Mouse (Mus musculus) midbrain, embryonic 12.5 days (tissue): Measurements from ENCODE around the gene Chkb. TPM values are rescaled to one million over a fixed set of nuclear protein-coding genes. Genes with fewer than 3 reads are reported as not detected.

Experiments used
- ATAC-seq: fragments of 200-750 bp; cut with Nextera tagmentation; 2 replicates; pipeline ENCODE4 v1.8.0; 2017; ENCODE audit warnings: low read depth, moderate TSS enrichment, moderate library complexity; ENCODE audit not compliant: low FRiP score
- H3K27ac ChIP-seq: fragments of 300-500 bp; sonication (generic); replicated peaks from 2 replicates; pipeline ENCODE4 v1.5.1; 2016; ENCODE audit warnings: mild to moderate bottlenecking
- H3K27me3 ChIP-seq: fragments of 300-500 bp; sonication (generic); 2 replicates; pipeline ENCODE4 v1.6.1; 2016; ENCODE audit warnings: mild to moderate bottlenecking
- H3K36me3 ChIP-seq: fragments of 300-500 bp; sonication (generic); 2 replicates; pipeline ENCODE4 v1.6.1; 2016
- H3K4me1 ChIP-seq: fragments of 300-500 bp; sonication (generic); 2 replicates; pipeline ENCODE4 v1.6.1; 2016
- H3K4me2 ChIP-seq: fragments of 300-500 bp; sonication (generic); replicated peaks from 2 replicates; pipeline ENCODE4 v1.6.1; 2016; ENCODE audit warnings: mild to moderate bottlenecking, moderate library complexity
- H3K4me3 ChIP-seq: fragments of 300-500 bp; sonication (generic); 2 replicates; pipeline ENCODE4 v1.5.1; 2016; ENCODE audit warnings: mild to moderate bottlenecking
- H3K9ac ChIP-seq: fragments of 300-500 bp; sonication (generic); replicated peaks from 2 replicates; pipeline ENCODE4 v1.6.1; 2016; ENCODE audit warnings: mild to moderate bottlenecking, moderate library complexity
- H3K9me3 ChIP-seq: fragments of 300-500 bp; sonication (generic); 2 replicates; pipeline ENCODE4 v1.6.1; 2016; ENCODE audit warnings: mild to moderate bottlenecking
- WGBS: fragments of 180-500 bp; shearing (Covaris S2); methylation state at CpG from one replicate; pipeline ENCODE4 v1.1.7; 2016; 5-methylcytosine and 5-hydroxymethylcytosine counted together
- polyA plus RNA-seq: library from polyadenylated mRNA; unstranded; fragments of >200 nt; fragmentation: Nextera tagmentation; extraction: Ambion mirVana; gene quantifications from 2 replicates; pipeline ENCODE4 v1.2.1, GENCODE M21; 2016

Chkb gene
- polyA plus RNA-seq, 1 experiment from 2014 or later: 67.5 TPM

GRCm38 (mm10) chr15:89426716-89427115 lies 3.0 kb downstream of the Chkb start:
- H3K27me3 ChIP-seq: 0 out of 2 replicates have a peak, but pooled peaks cover 10% of the 10 kb centered on the region
- no peak overlapping the region for H3K4me2 ChIP-seq
- H3K4me1 ChIP-seq: peaks cover 9% of the 10 kb centered on the region
- no peak overlapping the region for H3K4me3 ChIP-seq
- H3K27ac ChIP-seq: no peak overlapping the region
- H3K9ac ChIP-seq: no peak overlapping the region
- ATAC-seq: no peak
- 92% methylated on average over 10 of the region's 10 CpGs for WGBS
- H3K36me3 ChIP-seq: peaks cover 27% of the 10 kb centered on the region
- no peaks in the 10 kb centered on the region for H3K9me3 ChIP-seq

GRCm38 (mm10) chr15:89425711-89426121 lies 4.0 kb downstream of the Chkb start, which contains the start of gene Cpt1b:
Cpt1b (minus strand) TSS chr15:89425863.
- 27% methylated on average over 6 of the region's 6 CpGs for WGBS
- Histone ChIP-seq H3K4me1 (peaks cover 9% of the 10 kb centered on the region), H3K4me2 (no peak within 1 kb of the TSS), H3K9ac (peak within 1 kb of the TSS; percentile 41; the same call in 1 of the 2 replicates), H3K36me3 (peaks cover 27% of the 10 kb centered on the region), H3K9me3 (no peaks in the 10 kb centered on the region), H3K4me3 (no peak within 1 kb of the TSS), H3K27me3 (0 out of 2 replicates have a peak, but pooled peaks cover 10% of the 10 kb centered on the region), H3K27ac (no peak within 1 kb of the TSS)
- no peak for ATAC-seq

GRCm38 (mm10) chr15:89424621-89425020 lies 5.1 kb downstream of the Chkb start:
- Histone ChIP-seq H3K4me2 (no peak overlapping the region), H3K9me3 (no peaks in the 10 kb centered on the region), H3K9ac (no peak overlapping the region), H3K36me3 (peaks cover 37% of the 10 kb centered on the region), H3K4me1 (peaks cover 9% of the 10 kb centered on the region), H3K27me3 (0 out of 2 replicates have a peak, but pooled peaks cover 10% of the 10 kb centered on the region), H3K27ac (no peak overlapping the region), H3K4me3 (no peak overlapping the region)
- 90% methylated on average over 8 of the region's 8 CpGs for WGBS
- no peak for ATAC-seq

GRCm38 (mm10) chr15:89421938-89422337 lies 7.8 kb downstream of the Chkb start:
- WGBS: 96% methylated on average over 9 of the region's 9 CpGs
- H3K9ac ChIP-seq: no peak overlapping the region
- no peak overlapping the region for H3K4me2 ChIP-seq
- H3K4me1 ChIP-seq: no peaks in the 10 kb centered on the region; the same call in 1 of the 2 replicates
- no peak for ATAC-seq
- H3K27ac ChIP-seq: no peak overlapping the region
- 0 out of 2 replicates have a peak, but pooled peaks cover 10% of the 10 kb centered on the region for H3K27me3 ChIP-seq
- H3K4me3 ChIP-seq: no peak overlapping the region
- no peaks in the 10 kb centered on the region for H3K9me3 ChIP-seq
- H3K36me3 ChIP-seq: peaks cover 47% of the 10 kb centered on the region

- no peak overlapping the region for H3K9ac ChIP-seq
- no peak overlapping the region for H3K4me3 ChIP-seq
- no peaks in the 10 kb centered on the region for H3K4me1 ChIP-seq
- H3K36me3 ChIP-seq: peaks cover 28% of the 10 kb centered on the region
- no peak overlapping the region for H3K4me2 ChIP-seq
- WGBS: 91% methylated on average over 8 of the region's 8 CpGs
- no peaks in the 10 kb centered on the region for H3K9me3 ChIP-seq
- no peaks in the 10 kb centered on the region for H3K27me3 ChIP-seq
- H3K27ac ChIP-seq: no peak overlapping the region
- no peak for ATAC-seq
Observed at GRCm38 (mm10) chr15:89415282-89415681, 14.4 kb downstream of the Chkb start.

GRCm38 (mm10) chr15:89410118-89410517 lies 19.6 kb downstream of the Chkb start, which contains the start of gene Syce3:
Syce3 (minus strand) TSS chr15:89410503.
- H3K27me3 ChIP-seq: no peaks in the 10 kb centered on the region
- WGBS: 84% methylated on average over 24 of the region's 24 CpGs
- no peak within 1 kb of the TSS for H3K27ac ChIP-seq
- no peak within 1 kb of the TSS for H3K4me3 ChIP-seq
- ATAC-seq: no peak
- H3K36me3 ChIP-seq: no peaks in the 10 kb centered on the region
- H3K9me3 ChIP-seq: peaks cover 10% of the 10 kb centered on the region
- H3K9ac ChIP-seq: no peak within 1 kb of the TSS
- H3K4me2 ChIP-seq: no peak within 1 kb of the TSS
- no peaks in the 10 kb centered on the region for H3K4me1 ChIP-seq

- no peak overlapping the region for H3K9ac ChIP-seq
- H3K27me3 ChIP-seq: no peaks in the 10 kb centered on the region
- H3K27ac ChIP-seq: no peak overlapping the region
- no peak overlapping the region for H3K4me3 ChIP-seq
- no peak for ATAC-seq
- peaks cover 10% of the 10 kb centered on the region for H3K9me3 ChIP-seq
- no peak overlapping the region for H3K4me2 ChIP-seq
- H3K36me3 ChIP-seq: no peaks in the 10 kb centered on the region
- H3K4me1 ChIP-seq: no peaks in the 10 kb centered on the region
Observed at GRCm38 (mm10) chr15:89406691-89407090, 23.0 kb downstream of the Chkb start.

- WGBS: 87% methylated on average over 10 of the region's 10 CpGs
Observed at GRCm38 (mm10) chr15:89404831-89405623, 24.7 kb downstream of the Chkb start.

GRCm38 (mm10) chr15:89402471-89402870 lies 27.2 kb downstream of the Chkb start:
- H3K27ac ChIP-seq: no peak overlapping the region
- no peak overlapping the region for H3K9ac ChIP-seq
- H3K27me3 ChIP-seq: no peaks in the 10 kb centered on the region
- no peaks in the 10 kb centered on the region for H3K36me3 ChIP-seq
- H3K4me2 ChIP-seq: no peak overlapping the region
- WGBS: 89% methylated on average over 1 of the region's 1 CpGs
- peaks cover 5% of the 10 kb centered on the region; the same call in 1 of the 2 replicates for H3K9me3 ChIP-seq
- ATAC-seq: no peak
- no peak overlapping the region for H3K4me3 ChIP-seq
- H3K4me1 ChIP-seq: no peaks in the 10 kb centered on the region

More at GRCm38 (mm10) chr15:89404831-89405623, 24.7 kb downstream of the Chkb start:
- Histone ChIP-seq H3K9me3 (peaks cover 10% of the 10 kb centered on the region), H3K4me1 (no peaks in the 10 kb centered on the region), H3K4me3 (no peak overlapping the region), H3K27me3 (no peaks in the 10 kb centered on the region), H3K9ac (no peak overlapping the region), H3K4me2 (no peak overlapping the region), H3K36me3 (no peaks in the 10 kb centered on the region), H3K27ac (no peak overlapping the region)
- ATAC-seq: no peak

GRCm38 (mm10) chr15:89399716-89400115 lies 30.0 kb downstream of the Chkb start:
- no peak overlapping the region for H3K4me3 ChIP-seq
- H3K9ac ChIP-seq: no peak overlapping the region
- no peaks in the 10 kb centered on the region for H3K9me3 ChIP-seq
- ATAC-seq: no peak
- H3K27ac ChIP-seq: no peak overlapping the region
- no peak overlapping the region for H3K4me2 ChIP-seq
- no peaks in the 10 kb centered on the region for H3K36me3 ChIP-seq
- no peaks in the 10 kb centered on the region for H3K4me1 ChIP-seq
- no peaks in the 10 kb centered on the region for H3K27me3 ChIP-seq
- WGBS: 57% methylated on average over 1 of the region's 1 CpGs

- Histone ChIP-seq H3K9ac (no peak overlapping the region), H3K9me3 (no peaks in the 10 kb centered on the region), H3K4me2 (no peak overlapping the region), H3K4me1 (no peaks in the 10 kb centered on the region), H3K4me3 (no peak overlapping the region), H3K27me3 (no peaks in the 10 kb centered on the region), H3K27ac (no peak overlapping the region), H3K36me3 (no peaks in the 10 kb centered on the region)
- ATAC-seq: no peak
- WGBS: 88% methylated on average over 2 of the region's 2 CpGs
Observed at GRCm38 (mm10) chr15:89398146-89398545, 31.6 kb downstream of the Chkb start.

- H3K27ac ChIP-seq: no peak overlapping the region
- ATAC-seq: no peak
- no peaks in the 10 kb centered on the region for H3K4me1 ChIP-seq
- no peak overlapping the region for H3K9ac ChIP-seq
- WGBS: 93% methylated on average over 4 of the region's 4 CpGs
- no peak overlapping the region for H3K4me3 ChIP-seq
- no peaks in the 10 kb centered on the region for H3K9me3 ChIP-seq
- no peaks in the 10 kb centered on the region for H3K27me3 ChIP-seq
- no peaks in the 10 kb centered on the region for H3K36me3 ChIP-seq
- no peak overlapping the region for H3K4me2 ChIP-seq
Observed at GRCm38 (mm10) chr15:89396883-89397282, 32.8 kb downstream of the Chkb start.
